Mouse (Mus musculus) adrenal gland, postnatal 14 days (tissue): Measurements from ENCODE around the gene Tmem268. TPM values are rescaled to one million over a fixed set of nuclear protein-coding genes. Genes with fewer than 3 reads are reported as not detected.
A peak's percentile ranks its signal among the peaks of the same experiment; 100 is the strongest.

ENCODE experiments used
- DNase-seq: peaks from one replicate; pipeline ENCODE4 v3.0.0; 2021; ENCODE audit warnings: mixed read lengths
- total RNA-seq: library from RNA; stranded (reverse); gene quantifications from 2 replicates; pipeline ENCODE4 v1.2.3, GENCODE M21; 2021

Gene Tmem268
- total RNA-seq, 1 experiment from 2014 or later = 12.3 TPM

DNA sequence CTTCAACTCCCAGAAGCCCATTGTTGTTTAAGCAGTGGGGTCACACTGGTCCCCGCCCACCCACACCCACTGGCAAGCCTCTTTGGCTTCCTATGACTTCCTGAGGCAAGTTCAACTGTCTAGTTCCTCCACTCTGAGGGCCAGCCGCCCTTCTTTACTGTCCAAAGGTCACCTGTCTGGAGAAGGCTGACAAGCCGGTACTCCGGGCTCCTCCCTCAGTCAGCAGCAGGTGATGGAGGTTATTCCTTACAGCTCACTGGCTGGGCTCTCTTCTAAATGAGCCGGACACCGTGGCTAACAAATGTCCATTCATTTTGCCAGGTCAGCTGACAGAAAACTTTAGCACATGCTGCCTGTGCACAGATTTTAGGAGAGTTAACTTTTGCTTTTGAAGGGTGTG, 42.2 kb downstream of the Tmem268 start:
- no peak for DNase-seq

DNA sequence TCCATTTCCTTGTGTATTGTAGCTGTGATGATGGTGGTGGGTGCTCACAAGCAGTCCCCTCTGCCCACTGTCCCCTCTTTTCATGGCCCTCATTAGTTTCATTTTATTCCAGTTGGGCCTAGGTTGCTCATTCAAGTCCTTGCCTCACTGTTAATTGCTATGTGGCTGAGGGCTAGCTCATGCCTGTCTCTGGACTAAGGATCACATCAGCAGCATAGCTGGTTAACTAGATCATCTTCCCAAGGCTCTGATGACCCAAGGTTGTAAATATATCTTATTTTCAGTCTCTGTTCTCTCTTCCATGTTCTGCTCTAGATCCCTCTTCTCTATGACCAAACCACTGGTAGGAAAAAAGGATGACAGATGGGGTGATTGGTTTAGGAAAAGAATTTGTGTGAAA, 42.7 kb downstream of the Tmem268 start:
- DNase-seq = no peak

DNA sequence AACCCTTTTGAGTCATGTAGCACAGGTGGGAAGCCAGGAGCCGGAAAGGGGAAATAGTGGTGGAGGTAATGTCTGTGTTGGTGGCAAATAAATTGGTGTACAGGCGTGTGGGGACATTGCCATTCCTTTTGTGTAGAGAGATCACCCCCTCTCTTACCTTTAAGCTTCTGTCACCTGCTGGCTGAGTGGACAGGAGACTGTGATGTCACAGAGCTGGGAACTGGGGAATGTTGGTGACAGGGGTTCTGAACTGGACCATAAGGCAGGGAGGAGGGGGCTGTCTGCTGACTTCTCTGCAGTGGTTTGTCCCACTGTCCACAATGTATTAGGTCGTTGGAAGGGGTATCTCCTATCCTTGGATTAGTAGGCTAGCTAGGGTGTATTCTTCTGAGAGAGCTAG, 46.4 kb downstream of the Tmem268 start, which contains the start of gene Gm11213:
TSS of gene Gm11213 (minus strand) at position 317 of the 400 bp plus-strand sequence.
- no peak for DNase-seq

DNA sequence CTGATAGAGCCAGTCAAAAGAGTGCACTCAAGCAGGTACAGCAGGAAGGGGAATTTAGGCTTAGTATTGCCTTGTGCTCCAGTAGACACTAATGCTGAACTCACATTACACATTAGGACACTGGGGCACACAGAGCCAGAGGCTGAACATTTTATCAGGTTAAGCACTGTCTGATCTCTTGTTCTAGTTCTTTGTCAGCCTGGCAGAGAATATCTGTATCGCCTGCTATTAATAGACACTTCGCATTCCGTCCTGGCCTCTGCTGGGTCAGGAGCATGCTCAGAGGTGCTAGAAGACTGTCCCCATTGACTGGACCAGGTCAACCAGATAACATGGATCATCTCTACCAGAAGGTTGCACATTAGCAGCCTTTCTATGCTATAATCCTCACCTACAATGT, 47.0 kb downstream of the Tmem268 start:
- no peak for DNase-seq

DNA sequence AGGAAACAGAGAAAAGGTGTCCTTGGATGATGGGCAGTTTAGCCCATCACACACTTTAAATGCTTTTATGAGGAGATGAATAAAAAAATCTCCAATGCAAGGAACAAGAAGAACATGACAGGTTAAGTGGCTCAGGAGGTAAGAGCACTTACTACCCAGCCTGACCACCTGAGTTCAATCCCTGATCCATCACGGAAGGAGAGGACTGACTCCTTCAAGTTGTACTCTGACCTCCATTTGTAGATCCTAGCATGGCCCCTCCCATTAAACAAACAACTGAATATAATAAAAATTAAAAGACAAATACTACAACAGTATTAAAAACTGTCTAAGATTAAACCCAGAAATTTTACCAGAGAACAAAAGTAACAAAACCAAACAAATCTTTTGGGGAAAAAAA, 47.4 kb downstream of the Tmem268 start:
- no peak for DNase-seq

DNA sequence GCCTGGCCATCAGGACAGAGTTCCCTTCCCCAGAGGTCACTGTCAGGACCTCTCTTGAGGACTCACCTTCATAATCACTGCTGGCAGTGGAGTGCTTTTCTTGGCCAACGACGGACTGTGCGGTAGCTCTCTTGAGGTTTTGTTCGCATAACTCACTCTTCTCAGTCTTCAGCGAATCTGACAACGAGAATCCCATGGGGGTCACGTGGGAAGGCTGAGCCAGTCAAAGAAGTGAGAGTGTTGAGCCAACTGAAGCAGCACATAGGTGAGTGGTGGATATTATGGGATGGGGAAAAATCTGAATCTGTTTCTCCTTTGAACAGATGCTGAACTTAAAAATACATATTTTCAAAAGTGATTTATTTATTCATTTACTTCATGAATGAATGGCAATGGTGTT, 49.8 kb downstream of the Tmem268 start:
- DNase-seq = no peak

DNA sequence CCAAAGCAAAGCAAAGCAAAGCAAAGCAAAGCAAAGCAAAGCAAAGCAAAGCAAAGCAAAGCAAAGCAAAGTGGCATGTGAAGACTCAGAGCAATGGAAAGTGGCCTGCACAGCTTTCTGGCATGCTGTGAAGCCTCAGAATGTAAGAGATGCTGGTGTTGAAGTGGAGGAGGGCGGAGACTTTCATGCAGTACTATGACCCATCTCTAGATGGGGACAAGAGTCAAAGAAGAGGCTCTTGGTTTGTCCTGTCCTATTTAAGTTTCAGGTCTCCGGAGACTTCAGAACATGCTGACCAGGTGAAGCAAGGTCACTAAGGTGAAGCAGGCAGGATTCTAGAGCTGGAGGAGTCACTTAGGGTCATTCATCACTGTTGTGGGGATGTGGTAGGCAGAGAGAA, 63.3 kb downstream of the Tmem268 start:
- DNase-seq = no peak

DNA sequence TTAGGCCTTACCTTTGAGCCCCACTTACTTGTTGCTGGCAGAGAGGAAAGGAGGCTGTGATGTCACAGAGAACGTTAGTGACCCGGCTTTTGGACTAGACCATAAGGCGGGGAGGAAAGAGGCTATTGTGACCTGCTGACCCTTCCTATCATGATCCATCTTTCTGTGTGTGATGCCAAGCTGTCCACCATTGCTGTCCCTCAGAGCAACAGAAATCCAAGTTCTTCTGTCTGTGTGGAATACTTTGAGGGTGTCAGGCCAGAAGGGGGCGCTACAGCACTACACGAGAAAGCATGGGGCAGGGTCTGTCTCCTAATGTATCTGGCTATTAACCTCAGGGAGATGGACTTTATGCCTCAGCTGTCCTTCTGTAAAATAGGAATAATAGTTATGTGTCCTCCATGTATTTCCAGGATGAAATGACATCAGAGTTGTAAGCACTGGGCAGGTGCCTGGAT, 63.8 kb downstream of the Tmem268 start, which contains the start of gene Tex48:
TSS of gene Tex48 (minus strand) at position 51 of the 458 bp plus-strand sequence.
- peak; percentile 44 for DNase-seq

DNA sequence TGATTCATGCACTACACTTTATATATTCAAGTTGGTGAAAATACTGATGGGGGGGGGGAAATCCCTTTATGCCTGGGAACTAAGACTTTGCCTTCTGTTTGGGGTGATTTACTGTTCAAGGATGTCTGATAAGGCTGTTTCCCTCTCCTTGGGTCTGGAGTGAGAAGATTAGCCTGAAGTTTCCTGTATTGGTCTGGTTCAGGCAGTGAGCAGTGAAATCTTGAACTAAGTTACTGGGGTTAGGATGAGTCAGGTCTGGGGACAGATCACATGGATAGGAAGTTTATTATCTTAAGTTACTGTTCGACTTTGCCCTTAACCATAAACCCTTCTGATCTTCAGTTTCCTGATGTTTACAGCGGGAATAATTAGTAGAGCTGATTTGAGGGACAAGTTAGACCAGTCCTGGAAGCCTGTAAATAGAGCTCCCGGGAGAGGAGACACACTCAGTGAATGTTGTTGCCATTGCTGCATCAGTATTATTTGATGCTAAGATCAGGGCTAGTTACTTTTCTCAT, 67.0 kb downstream of the Tmem268 start:
- no peak for DNase-seq

DNA sequence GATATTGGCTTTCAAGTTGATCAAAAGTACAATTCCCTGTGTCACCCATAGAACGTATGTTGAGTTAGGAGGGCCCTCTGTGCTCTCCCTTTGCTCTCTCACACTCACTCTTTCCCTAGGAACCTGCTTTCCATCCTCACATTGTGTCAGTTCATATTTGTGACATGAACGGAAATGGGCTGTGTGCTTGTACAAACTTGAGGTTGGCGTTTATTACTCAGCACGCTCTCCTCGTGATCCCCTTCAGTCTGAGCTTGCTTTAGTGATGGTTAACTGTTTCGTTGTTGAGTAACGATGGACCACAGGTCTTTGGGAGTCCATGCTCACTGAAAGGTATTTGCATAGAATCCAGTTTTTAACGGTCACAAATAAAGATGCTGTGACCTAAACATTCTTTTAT, 68.5 kb downstream of the Tmem268 start:
- DNase-seq = no peak

DNA sequence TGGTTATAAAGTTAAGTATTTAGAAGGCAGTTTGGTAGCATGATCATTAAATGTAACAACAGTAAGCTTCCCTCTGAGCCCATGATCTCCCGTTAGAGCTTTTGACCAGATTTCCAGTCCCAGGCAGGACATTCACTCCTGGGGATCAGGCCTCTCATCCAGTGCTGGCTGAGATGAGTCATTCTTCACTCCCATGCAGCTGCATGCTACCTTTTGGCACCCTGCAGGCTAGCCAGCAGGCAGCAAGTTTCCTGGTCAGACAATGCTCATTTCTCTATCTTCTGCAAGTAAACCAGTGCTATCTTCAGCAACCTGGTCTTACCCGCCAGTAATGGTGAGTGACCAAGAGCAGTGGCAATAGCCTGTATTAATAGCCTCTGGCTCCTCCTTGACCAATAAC, 74.6 kb downstream of the Tmem268 start:
- no peak for DNase-seq

Other genes starting within 250 kb of the Tmem268 start
- 7.2 and 16.7 TPM in 2 replicates for gene Orm1, start 214.2 kb upstream of the Tmem268 start, total RNA-seq
- gene Orm3, start 202.6 kb upstream of the Tmem268 start, total RNA-seq = 6.6 and 8.0 TPM in 2 replicates
- 1.1 and 1.9 TPM in 2 replicates for gene Orm2, start 196.3 kb upstream of the Tmem268 start, total RNA-seq
- 4.4 and 16.1 TPM in 2 replicates for gene Akna, start 155.4 kb upstream of the Tmem268 start, total RNA-seq
- gene Whrn, start 62.8 kb upstream of the Tmem268 start, total RNA-seq = 26.5 TPM in 2 replicates
- gene Atp6v1g1, start 14.0 kb upstream of the Tmem268 start, total RNA-seq = 132 and 135 TPM in 2 replicates
- gene Gm11213, start 46.5 kb downstream of the Tmem268 start, total RNA-seq = not detected in 2 replicates
- not detected in 2 replicates for gene Tex48, start 63.6 kb downstream of the Tmem268 start, total RNA-seq
- gene Gm11214, start 104.6 kb downstream of the Tmem268 start, total RNA-seq = not detected in 2 replicates
- 0.34 and 0.37 TPM in 2 replicates for gene Tnfsf15, start 186.3 kb downstream of the Tmem268 start, total RNA-seq